Mouse (Mus musculus) large intestine, adult 2 months (tissue): ENCODE results near the gene Tmem178b. TPM values are rescaled to one million over a fixed set of nuclear protein-coding genes. Genes with fewer than 3 reads are reported as not detected.

ENCODE experiments used
- DNase-seq: peaks from one replicate; pipeline ENCODE4 v3.0.0-alpha.2; 2012; ENCODE audit warnings: low read depth, low spot score
- WGBS: fragments of 180-500 bp; shearing (Covaris S2); methylation state at CpG from one replicate; pipeline ENCODE4 v1.1.7; 2018; 5-methylcytosine and 5-hydroxymethylcytosine counted together
- polyA plus RNA-seq: library from polyadenylated mRNA; depleted of rRNA; stranded (reverse); fragments of >200 nt; gene quantifications from 2 replicates; pipeline ENCODE4 v1.2.3, GENCODE M21; 2012

The Tmem178b gene
- polyA plus RNA-seq, 1 experiment, result 0.33 TPM

- 84% methylated on average over 4 of the region's 4 CpGs for WGBS
These were observed 43.4 kb downstream of the Tmem178b start for GRCm38 (mm10) chr6:39916514-39916913.

DNA sequence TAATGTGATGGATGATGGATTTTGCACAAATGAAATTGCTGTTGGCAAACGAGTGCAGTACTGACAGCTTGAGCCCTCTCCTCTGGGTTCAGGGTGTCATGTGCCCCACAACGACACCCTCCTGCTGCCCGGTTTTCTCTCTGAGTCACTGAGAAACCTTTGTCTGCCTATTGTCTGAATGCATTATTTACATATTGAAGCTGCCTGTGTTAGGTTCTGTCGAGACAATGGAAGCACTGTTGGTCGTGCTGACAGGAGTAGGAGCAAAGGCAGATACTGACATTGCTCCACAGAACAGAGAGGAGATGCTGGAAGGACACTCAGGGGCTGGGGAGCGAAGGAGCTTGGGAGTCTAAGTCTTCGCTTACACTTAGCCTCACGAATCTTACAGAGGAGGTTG, 44.2 kb downstream of the Tmem178b start:
- DNase-seq, result no peak
- WGBS, result 44% methylated on average over 8 of the region's 8 CpGs

More at GRCm38 (mm10) chr6:39916514-39916913, 43.4 kb downstream of the Tmem178b start:
- no peak for DNase-seq

DNA sequence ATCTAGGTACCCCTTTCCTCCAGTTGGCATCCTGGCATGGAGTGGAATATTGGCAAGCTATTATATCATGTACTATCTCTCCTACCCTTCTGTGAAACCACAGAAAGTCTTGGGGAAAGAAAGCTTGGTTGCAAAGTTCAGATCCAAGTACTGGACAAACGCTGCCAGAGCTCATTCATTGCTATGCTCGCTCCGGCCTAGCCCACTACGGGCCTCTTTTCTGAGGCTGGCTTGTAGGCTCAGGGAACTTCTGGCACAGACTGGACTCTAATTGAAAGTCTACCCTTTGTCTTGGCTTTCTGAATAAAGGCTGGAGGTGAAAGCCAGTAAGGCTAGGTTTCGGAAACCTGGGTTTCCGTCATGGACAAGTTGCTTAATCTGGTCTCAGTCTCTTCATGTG, 44.7 kb downstream of the Tmem178b start:
- no peak for DNase-seq
- 94% methylated on average over 6 of the region's 6 CpGs for WGBS

DNA sequence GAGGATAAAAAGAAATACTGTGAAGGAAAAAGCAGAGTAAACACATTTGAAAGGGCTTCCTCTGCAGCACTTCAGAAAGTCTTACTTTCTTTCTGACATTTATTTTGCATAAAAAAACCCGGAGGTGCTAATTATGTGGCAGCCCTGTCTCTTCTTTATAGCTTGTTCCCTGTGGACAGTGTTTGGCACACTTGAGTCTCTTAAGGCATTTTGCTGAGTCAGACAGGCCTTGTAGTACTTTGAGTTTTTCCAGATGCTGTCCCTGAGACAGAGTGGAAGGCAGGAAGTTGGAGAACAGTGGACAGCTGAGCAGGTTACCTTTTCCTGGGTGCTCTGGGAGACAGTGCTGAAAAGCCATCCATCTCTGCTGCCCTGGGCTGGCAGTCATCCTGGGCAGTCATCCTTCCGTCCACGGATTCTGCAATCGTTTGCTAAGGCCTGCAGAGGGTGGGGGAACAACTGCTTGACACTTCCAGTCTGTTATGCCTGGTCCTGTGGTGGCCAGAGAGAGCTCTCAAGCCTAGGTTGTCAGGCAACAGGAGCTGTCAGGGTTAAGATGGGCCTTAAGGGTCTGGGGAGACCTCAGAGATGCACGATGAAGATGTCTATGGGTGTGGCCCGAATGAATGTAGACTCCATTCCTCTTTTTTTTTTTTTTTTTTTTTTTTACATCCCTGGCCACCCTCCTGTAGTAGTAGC, 46.1 kb downstream of the Tmem178b start:
- 69% methylated on average over 6 of the region's 6 CpGs for WGBS
- no peak for DNase-seq

DNA sequence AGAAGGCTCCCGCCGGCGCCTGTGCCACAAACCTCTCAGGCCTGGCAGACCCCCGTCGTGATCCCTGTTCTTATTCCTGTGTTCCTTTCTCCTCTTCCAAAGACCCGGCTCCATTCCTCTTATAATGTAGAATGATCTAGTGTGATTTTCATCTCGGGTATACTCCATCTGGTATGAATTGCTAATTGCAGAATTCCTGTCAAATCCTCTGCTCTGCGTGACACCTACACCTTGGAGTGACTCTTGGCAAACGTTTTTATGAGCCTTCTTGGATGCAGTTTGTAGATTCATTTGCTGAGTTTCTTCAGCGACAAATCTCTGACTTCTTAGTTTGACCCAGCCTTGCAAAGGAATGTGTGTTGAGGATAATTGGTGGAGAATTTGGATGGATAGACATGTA, 53.4 kb downstream of the Tmem178b start:
- DNase-seq, result no peak
- WGBS, result 81% methylated on average over 10 of the region's 10 CpGs

- whole genome bisulfite sequencing, result 73% methylated on average over 3 of the region's 3 CpGs
These were observed 63.5 kb downstream of the Tmem178b start for GRCm38 (mm10) chr6:39936590-39936989.

GRCm38 (mm10) chr6:39940920-39941319, 67.8 kb downstream of the Tmem178b start:
- no peak for DNase-seq
- WGBS, result 88% methylated on average over 7 of the region's 7 CpGs

More at GRCm38 (mm10) chr6:39936590-39936989, 63.5 kb downstream of the Tmem178b start:
- DNase-seq, result no peak

- DNase-seq, result no peak
- WGBS, result 78% methylated on average over 9 of the region's 9 CpGs
These were observed 71.8 kb downstream of the Tmem178b start for GRCm38 (mm10) chr6:39944854-39945253.

DNA sequence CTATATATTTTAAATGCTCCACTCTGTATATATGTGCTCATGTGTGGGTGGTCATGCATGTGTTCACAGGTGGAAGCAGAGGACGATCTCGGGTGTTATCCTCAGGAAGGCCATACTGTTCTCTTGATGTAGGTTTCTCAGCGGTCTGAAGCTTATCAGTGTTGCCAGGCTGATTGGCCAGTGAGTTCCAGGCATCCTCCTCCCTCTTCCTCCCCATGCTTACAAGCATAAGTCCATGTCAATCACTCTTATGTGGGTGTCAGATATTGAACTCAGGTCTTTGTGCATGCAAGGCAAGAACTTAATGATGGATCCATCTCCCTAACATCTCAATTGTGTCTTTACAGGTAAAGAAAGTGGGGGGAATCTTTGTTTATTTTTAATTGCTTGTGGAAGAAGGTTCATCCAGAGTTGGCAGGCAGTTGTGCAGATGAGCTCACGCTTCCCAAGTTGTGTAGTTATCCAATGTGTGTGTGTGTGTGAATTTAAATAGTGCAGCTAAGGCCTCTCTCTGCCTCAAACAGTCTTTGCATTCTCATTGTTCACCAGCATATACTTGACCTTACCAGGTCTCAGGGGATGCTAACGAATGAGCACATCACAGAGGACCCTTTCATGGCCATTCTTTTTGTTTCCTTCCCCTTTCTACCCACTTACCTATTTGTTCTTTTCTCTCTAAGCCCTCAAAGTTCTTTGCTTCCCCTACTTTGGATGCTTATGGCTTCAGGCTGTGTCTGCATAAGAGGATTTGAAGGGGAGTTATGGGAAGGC, 72.8 kb downstream of the Tmem178b start:
- no peak for DNase-seq
- WGBS, result 77% methylated on average over 5 of the region's 5 CpGs

DNA sequence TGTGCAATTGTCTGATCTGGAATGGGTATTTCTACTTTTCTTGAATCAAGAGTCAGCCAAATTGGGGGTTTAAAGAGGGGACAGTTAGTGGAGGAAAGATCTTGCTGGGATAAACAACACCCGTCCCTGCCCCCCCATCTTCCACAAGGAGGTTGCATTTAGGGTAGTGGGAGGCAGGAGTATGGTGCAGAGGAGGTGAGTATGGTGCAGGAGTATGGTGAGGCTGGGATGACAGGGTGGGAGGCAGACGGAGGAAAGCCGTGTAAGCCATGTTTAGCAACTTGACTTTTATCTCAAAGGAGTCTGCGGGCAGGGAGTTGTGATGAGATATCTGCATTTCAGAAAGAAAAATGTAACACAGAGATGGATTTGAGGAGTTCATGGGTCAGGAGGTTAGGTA, 73.5 kb downstream of the Tmem178b start:
- DNase-seq, result no peak
- 81% methylated on average over 4 of the region's 4 CpGs for WGBS

DNA sequence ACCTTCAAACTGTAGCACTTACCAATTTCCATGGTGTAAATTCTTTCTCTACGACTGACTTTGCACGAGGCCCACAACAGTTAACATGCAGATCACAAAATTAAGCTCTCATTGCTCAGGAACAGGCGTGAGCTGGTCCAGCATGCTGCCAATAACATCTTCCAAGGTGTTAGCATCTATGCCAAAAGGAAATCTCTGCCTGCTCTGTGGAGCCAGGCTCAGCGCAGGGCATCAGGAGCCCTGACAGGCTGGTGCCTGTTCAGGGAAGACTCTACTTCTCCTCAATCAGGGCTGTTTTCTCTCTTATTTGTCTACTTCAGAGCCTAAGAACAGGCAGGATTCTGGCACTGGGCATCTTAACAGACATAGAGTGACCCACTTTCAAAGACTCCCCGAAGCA, 80.9 kb downstream of the Tmem178b start:
- DNase-seq, result no peak
- 78% methylated on average over 5 of the region's 5 CpGs for WGBS

- 69% methylated on average over 2 of the region's 2 CpGs for WGBS
- DNase-seq, result no peak
These were observed 82.1 kb downstream of the Tmem178b start for GRCm38 (mm10) chr6:39955211-39955610.

GRCm38 (mm10) chr6:39964606-39965005, 91.5 kb downstream of the Tmem178b start:
- no peak for DNase-seq
- WGBS, result 59% methylated on average over 4 of the region's 4 CpGs

DNA sequence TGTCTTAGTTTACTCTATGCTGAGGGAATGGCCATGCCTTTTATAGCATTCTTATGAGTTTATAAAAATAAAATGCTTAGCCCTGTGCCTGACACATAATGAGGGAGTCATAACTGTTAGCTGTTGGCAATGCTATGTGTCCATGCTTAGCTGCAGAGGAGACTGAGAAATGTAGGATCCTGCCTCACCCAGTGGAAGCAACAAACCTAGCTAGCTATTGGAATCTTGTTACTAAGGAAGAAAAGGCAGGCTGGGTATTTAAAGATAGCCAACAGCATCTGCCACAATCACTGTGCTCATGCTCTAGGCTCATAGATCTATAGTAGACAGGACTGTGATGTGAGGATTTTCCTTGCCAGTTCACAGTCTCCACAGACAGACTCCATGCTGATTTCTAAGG, 97.2 kb downstream of the Tmem178b start:
- DNase-seq, result no peak

- WGBS, result 32% methylated on average over 4 of the region's 4 CpGs
- no peak for DNase-seq
These were observed 105.9 kb downstream of the Tmem178b start for GRCm38 (mm10) chr6:39978942-39979341.

- 84% methylated on average over 4 of the region's 4 CpGs for WGBS
- no peak for DNase-seq
These were observed 117.7 kb downstream of the Tmem178b start for GRCm38 (mm10) chr6:39990772-39991171.

DNA sequence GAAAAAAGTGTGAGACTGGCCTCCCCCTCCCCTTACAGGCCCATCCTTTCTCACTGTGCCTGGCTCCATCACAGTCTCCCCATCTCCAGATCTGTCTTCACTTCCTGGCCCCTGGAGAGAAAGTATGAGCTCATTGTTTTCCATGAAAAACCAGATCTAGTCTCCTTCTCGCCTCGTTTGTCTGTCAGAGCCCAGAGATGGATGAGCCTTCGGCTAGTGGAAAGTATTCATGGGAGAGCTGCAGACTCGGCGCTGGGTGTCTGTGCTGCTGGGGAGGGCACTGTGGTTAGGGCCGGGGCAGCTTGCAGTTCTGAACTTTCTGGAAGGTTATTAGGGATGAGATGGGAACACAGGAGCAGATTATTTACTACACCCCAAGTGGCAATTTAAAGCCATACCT, 118.9 kb downstream of the Tmem178b start:
- 74% methylated on average over 6 of the region's 6 CpGs for WGBS
- no peak for DNase-seq

DNA sequence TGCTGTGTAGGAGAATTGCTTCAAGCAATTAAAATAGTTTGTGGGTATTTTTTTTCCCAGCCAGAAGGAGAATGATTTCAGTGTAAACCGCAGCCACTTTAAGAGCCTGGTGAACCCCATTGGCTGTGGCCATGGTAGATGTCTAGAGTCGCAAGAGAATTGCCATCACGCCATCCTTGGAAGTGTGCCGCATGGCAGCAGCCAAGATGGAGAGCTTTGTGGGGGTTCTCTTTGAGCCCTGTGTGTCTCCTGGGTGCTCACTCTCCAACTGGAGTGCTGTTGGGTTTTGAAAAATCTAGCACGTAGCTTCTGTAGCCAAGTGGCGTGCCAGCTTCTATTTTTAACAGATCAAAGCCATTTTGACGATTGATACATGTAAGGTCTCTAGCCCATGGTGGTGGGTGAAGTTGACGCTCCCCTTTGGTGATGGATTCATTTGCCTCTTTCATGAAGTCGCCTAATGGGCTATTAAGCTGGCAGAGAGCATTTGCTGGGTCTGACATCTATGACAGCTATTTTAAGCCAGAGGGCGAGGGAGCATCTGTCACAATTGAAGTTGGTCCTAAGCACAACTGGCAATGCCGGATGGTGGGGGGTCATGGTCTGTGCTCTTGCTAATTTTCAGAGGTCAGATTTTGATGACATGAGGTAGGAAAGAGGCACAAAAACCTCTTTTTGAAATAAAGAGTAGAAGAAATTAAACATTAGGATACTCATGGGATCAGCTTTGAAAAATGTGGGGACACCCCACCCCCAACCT, 133.1 kb downstream of the Tmem178b start:
- no peak for DNase-seq
- WGBS, result 91% methylated on average over 11 of the region's 11 CpGs

- 65% methylated on average over 3 of the region's 3 CpGs for WGBS
- no peak for DNase-seq
These were observed 135.3 kb downstream of the Tmem178b start for GRCm38 (mm10) chr6:40008166-40008907.

- WGBS, result 71% methylated on average over 3 of the region's 3 CpGs
- no peak for DNase-seq
These were observed 136.6 kb downstream of the Tmem178b start for GRCm38 (mm10) chr6:40009718-40010117.
